Mouse (Mus musculus) right cerebral cortex, postnatal 4 days (tissue): Measurements from ENCODE around the gene Pkd2l1.
A peak's percentile ranks its signal among the peaks of the same experiment; 100 is the strongest.
"Not testable (repeated sequence)": the region's sequence is repeated elsewhere in the genome, so short reads cannot be mapped to it uniquely, and the experiment has no call there.

Source experiments
- DNase-seq: peaks from one replicate; pipeline ENCODE4 v3.0.0-alpha.2; 2022

Gene Pkd2l1

DNA sequence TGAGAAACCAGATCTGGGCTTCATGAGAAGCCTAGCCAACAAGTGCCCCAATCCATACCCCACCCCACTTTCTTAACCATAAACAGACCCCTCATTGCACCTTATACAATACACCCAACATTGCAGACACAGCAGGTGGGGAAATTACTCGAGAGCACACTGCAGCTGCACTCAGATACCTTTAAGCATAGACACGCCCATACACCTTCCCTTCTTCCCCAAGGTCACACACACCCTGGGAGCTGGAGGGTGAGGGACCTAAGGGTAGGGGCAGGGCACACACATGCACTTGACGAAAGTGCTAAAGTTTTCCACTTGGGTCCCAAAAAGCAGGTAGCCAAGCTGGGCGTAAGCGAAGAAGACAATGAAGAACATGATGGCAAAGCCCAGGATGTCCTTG, 38.5 kb downstream of the Pkd2l1 start:
- no peak for DNase-seq

DNA sequence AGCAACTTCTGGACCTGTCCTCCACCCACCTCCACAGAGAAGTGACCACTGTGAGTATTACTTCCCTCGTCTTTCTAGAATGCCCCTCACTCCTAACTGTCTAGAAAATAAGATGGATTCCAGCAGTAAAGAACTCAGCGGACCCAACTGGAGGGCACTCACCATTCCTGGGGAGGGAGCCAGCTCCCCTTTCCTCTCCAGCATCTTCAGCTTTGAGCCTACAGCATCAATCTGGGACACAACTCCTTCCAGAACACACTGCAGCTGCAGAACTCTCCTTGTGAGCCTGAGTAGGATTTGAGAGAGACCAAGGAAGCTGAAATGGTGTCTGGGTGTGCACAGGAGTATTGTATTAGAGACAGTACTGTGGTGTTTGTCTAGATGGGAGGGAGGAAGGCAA, 43.3 kb downstream of the Pkd2l1 start:
- no peak for DNase-seq

DNA sequence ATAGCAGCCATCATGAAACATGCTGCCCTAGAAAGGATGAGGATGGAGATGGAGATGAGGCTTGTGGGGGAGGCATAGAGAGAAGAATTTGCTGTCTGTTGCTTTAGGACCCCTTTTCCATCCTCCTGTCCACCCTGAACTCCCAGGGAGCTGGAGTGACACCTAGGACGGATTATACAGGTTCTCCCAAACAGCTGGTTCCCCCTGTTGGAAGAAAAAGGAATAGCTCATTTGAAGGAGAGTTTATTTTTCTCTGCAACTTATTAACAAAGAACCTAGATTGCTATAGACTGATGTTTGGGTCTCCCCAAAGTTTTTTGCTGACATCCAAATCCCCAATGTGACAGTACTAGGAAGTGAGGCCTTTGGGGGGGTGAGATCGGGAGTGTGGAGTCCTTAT, 43.9 kb downstream of the Pkd2l1 start:
- DNase-seq: no peak

DNA sequence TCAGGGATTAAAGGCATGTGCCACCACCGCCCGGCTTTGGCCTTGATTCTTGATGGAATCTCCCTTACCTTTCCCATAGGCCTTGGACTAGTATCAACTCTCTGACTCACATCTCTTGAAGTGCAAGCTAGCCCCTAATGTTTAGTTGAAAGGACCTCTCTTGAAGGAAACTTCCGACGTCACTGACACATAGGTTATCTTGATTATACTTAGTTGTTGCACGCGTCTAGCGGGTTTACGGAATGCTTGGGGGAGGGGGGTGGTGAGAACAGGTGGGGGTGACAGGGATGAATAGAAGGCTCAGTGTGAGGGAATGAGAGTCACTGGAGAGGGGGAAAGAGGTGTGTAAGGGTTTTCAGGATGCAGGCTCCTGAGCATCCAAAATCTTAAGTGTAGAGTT, 45.3 kb downstream of the Pkd2l1 start:
- DNase-seq: no peak

DNA sequence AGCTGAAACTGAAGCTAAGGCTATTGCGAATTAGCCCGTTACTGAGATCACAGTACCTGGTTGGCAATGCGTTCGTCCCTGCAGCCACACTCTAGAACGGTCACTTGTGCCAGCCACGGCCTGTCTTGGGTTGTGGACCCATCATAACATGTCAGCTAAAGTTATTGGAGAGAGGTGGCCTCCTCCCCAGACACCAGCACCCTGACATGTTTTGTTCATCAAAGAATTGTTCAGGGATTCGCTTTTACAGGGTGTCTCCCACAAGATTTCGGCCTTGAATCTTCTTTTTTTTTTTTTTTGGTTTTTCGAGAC, 45.7 kb downstream of the Pkd2l1 start:
- no peak for DNase-seq

DNA sequence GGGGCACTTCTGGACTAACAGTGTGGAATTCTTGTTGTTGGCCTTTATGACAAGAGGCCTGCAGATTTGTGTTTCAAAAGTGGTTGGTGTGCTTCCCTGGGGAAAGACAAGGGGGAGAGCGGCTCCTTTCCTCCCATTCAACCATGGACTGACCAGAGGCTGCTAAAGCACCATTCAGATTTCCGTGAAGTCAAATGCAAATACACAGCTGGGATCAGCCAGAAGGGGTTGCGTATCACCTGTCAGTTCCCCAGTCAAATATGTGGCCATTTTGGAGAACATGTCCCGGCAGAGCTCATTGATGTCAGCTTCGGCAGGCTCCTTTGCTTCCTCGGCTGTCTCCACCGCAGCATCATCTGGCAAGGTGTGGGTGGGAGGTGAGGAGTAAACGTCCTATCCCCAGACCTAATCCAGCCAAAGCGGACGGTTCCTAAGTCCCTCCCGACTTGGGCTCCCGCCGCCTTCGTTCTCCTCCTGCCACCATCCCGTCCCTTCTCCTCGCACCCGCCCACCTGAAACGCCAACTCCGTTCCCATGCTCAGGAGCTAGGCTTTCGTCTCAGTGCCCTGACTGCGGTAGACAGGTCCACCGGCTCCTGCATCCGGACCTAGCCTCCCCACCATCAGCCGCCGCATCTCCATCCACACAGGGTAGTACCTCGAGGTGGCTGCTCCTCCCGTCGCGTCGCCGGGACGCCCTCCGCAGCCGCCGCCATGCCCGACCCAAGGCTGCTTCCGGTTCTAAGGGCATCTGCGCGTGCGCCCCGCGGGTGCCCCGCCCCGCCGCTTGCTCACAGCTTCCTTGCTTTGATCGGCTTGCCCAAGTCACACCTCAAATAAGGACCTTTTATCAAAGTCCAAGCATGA, 46.3 kb downstream of the Pkd2l1 start, which contains the start of gene Bloc1s2:
Bloc1s2 (minus strand) TSS at position 745 of the 866 bp plus-strand sequence.
- DNase-seq: peak; percentile 86

DNA sequence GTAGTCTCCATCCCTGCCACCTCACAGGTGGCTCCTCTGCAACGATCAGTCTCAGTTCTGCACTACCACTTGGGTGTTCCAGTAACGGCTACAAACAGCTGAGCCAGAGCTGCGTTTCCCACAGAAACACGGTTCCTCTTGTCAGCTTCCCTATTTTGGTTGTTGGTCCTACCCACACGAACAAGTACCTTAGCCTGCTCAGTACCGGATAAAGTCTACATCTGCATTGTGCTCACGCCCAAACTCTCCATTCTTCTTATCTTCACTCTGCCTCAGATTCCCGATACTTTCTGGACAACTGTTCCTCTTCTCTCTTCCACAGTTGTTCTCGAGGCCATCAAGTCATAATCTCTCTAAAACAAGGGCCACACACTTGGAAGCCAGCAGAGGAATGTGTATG, 47.9 kb downstream of the Pkd2l1 start:
- DNase-seq: no peak

DNA sequence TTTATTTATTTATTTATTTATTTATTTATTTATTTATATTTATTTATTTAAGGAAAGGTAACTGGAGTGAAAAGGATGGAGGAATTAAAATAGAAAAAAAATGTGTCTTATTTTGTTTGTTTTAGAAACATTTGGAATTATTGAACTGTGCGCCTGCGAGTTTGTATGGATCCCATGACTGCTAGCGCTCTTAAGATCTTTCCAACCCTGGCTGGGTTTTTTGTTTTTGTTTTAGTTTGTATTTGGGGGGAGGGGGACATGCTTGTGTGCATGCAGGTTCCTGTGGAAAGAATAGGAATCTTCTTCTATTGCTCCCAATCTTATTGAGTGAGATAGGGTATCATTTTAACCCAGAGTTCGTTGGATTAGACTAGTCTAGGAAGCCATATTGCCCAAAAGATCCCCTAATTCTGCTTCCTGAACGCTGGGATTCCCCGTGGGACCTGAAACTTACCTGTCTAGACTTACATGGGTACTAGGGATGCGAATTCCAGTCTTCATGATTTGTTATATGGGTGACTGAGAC, 56.2 kb downstream of the Pkd2l1 start:
- DNase-seq: no peak

DNA sequence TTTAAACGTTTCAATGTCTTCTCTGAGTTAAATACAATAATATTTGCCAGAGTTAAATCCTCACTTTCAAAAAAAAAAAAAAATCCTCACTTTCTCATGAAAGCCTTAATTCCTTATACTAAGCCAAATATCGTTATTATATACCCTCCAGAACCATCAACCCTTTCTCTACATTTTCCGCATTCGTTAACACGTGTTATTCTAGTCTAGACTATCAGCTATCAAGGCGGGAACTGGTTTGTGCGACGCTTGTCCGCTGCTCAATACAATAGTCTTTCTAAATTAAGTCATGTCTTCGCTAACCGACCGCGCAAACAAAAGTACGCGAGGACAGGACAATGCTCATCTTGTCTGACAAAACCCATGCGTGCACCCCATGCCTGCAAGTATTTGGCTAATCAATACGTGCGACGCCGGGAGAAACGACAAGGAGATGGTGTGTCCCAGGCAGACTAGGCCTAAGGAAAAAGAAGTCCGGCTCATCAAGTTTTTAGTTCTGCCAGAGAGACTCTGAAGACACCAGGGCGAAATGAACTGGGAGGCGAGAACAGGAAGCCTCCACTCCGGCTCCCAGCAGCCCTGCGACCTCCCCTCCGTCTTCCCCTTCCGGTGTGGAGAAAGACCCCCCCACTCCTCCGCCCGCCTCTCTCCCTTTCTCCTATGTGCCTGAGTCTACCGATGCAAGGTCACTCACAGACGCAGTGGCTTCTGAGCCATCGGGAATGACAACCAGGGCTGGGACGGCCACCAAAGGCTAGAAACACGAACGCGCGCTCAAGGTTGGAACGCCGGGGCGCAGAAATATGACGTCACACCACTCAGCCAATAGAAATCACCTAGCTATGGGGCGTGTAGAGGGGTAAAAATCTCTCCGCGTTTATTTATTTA, 56.9 kb downstream of the Pkd2l1 start, which contains the start of gene Cwf19l1:
Cwf19l1 (minus strand) TSS at position 805 of the 888 bp plus-strand sequence.
- DNase-seq: peak; percentile 89

DNA sequence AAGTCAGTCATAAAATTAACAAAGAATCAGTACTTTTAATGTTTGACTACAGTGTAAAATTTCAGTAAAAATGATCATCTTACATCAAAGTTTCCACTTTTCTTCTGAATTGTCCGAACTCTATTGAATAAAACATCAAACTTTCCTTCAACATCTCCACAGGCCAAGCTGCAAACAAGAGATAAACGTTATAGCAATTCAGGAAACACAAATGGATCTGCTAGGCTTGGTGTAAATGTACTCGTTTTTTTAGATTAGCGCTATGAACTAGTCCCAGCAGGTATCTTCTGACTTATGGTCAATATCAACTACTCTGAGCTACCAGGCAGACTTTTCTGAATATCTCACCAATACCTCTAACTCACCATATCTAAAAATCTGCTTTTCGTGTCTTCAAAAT, 59.3 kb downstream of the Pkd2l1 start:
- no peak for DNase-seq

DNA sequence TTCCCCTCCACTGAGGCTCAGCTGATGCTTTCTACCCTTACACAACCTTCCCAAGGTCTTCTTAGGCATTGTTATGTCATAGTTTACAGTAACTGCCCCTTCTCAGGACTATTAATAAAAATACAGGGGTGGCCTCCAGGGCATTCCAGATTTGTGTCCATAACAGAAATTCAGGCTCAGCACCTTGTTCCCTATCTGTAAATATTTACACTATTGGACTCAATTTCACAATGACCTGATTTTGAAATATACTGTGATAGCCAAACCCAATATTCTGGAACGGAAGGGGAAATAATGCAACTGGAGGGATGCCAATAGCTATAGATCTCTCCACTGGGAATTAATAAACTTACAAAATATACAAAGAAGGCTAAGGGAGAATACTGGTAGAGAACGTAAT, 63.7 kb downstream of the Pkd2l1 start:
- DNase-seq: no peak

DNA sequence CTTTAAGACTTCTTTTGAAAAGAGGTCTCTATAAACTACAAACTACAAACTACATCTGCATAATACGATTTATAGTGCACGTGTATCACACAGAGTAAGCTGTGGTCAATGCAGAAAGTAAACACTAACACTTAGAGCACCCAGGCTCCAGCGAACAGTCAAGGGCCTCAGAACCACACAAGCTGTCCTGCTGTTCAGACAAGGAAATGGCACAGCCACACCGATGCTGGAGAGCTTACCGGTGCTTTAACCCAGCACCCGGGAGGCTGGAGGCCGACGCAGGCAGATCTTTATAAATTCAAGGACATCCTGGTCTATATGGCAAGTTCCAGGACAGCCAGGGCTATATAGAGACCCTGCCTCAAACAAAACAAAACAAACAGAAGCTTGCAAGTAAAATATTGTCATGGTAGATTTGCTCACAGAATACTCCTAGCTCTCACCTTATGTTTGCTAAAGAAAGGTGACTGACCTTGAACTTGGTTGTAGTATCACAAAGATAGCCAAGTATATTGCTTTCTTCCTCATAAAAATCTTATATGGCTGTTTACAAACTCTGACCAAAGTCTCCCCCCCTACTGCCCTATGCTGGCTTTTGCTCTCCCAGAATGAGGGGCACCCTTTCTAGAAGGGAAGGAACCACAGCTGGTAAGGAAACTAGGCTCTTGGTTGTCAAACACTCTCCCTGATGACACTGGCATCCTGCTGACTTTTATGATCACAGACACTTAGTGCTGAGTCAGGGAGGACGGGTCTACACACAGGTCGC, 64.3 kb downstream of the Pkd2l1 start:
- DNase-seq: no peak

DNA sequence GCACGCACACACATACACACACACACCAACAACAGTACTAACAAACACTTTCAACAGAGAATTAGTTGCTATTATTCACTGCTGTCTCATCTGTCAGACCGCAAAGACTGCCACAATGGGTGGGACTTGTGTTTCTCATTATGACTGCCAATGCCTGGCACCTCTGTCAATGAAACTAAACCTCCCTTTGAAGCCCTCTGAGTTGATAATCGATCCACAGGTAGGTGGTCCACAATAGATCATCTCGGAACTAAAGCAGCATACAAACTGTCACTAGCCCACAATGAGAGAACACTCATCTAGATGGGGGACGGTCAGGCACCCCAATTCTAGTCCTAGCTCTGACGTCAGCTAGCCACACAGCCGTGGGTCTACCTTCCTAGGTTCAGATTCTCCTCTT, 71.1 kb downstream of the Pkd2l1 start:
- no peak for DNase-seq

DNA sequence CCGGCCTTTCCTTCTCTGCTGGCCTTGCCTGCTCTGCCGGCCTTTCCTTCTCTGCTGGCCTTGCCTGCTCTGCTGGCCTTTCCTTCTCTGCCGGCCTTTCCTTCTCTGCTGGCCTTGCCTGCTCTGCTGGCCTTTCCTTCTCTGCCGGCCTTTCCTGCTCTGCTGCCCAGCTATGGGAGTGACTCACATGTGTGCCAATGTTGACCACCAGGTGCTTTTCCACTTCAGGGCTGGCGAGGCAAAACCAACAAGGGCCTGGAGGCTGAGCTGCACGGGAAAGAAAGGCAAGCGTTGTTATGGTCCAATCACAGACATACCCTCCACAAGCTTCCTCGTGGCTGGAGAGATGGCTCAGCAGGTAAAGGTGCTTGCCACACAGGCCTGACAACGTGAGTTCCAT, 71.6 kb downstream of the Pkd2l1 start:
- not testable (repeated sequence) for DNase-seq

DNA sequence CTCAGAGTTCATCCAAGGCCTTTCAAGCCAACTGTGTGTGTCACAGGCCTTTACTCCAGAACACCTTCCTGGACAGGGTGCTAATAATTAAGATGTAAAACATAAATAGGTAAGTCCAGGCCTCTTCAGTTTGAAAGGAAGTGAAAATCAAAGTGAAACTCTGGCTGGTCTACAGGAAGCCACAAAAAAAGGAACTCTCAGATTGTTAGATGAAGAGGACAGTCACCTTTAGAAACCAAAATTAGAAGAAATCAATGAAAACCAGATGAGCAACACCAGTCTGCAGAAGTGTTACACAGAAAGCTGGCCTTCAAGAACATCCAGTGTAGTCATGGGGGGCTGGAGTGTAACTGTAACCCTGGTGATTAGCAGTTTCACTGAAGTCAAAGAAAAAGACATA, 74.4 kb downstream of the Pkd2l1 start:
- DNase-seq: no peak

DNA sequence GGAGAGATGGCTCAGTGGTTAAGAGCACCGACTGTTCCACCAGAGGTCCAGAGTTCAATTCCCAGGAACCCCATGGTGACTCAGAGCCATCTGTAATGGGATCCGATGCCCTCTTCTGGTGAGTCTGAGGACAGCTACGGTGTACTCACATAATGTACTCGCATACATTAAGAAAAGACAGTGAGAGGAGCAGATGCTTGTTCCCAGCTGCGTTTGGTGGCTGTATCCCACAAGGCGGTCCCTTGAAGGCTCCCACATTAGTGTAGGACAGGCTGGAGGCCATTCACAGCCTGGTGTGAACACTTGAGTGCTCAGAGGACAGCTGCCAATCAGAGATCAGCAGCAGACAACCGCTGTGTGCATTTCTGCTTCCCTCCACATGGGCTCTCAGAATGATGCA, 80.5 kb downstream of the Pkd2l1 start:
- no peak for DNase-seq

DNA sequence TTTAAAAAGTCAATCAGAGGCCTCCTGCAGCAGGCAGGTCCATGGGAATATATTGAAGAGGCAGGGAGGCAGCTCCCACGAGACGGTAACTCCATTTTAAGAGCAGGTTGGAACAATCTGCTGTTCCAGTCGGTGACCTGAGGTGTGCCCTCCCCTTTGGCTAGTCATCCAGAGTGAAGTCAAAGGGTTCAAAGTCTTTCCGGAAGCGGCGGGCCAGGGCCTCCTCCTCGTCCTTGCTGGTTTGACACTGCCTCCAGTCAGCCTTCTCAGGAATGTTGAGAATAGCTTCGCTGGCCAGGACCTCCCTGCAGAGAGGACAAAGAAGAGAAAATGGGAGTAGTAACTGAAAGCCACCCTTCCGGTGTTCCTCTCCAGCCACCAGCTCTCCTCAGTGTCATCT, 81.9 kb downstream of the Pkd2l1 start:
- no peak for DNase-seq

DNA sequence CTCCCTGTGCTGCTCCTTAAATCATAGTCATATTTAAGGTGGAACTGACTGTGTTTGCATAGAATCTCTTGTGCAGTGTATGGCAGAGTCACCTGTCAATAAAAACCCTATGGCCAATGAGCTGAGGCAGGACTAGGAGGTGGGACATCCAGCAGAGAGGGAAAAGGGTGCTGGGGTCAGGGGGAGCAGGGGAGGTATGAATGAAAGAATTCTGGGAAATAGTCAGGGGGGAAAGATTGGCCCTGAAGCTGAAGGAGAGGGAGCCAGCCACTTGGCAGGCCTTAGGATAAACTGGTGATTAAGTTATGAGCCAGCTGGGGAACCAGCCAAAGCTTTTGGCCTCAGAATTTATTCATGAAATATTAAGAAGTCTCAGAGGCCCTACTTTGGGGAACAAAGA, 83.2 kb downstream of the Pkd2l1 start:
- DNase-seq: no peak

DNA sequence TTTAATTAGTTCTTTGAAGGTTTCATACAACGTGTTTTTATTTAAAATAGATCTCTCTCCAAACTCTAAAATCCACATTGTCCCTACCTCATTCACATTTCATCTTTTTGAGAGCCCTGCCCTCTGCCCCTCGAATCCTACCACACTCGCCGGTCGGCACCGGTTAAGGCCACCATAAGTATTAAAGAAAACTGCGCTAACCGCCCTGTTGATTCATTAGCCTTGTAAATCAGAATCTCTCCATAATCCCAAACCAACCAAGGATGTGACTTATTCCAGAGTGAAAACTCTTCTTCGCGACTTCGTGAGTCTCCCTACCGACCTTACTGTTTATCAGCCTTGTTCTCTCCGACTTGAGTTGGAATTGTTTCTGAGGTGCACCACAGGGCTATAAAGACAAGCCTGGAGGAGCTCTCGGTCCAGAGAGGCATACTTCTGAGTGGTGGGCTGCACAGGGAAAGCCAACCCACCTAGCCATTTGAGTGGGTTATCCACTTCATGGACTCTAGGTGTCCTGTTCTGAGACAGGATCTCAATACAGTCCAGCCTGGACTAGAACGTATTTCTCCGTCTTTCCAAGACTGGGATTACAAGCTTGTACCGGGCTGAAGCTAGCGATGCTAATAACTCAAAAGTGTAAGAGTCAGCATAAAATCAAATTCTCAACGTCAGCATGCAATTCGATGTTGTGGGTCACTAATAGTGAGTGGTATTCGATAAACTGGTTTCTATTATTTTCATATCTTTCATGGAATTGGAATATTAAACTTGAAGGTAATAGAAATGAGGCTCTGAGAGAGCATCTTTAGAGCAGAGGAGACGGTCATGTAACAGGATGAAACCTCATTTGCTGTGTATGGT, 84.4 kb downstream of the Pkd2l1 start:
- DNase-seq: no peak

DNA sequence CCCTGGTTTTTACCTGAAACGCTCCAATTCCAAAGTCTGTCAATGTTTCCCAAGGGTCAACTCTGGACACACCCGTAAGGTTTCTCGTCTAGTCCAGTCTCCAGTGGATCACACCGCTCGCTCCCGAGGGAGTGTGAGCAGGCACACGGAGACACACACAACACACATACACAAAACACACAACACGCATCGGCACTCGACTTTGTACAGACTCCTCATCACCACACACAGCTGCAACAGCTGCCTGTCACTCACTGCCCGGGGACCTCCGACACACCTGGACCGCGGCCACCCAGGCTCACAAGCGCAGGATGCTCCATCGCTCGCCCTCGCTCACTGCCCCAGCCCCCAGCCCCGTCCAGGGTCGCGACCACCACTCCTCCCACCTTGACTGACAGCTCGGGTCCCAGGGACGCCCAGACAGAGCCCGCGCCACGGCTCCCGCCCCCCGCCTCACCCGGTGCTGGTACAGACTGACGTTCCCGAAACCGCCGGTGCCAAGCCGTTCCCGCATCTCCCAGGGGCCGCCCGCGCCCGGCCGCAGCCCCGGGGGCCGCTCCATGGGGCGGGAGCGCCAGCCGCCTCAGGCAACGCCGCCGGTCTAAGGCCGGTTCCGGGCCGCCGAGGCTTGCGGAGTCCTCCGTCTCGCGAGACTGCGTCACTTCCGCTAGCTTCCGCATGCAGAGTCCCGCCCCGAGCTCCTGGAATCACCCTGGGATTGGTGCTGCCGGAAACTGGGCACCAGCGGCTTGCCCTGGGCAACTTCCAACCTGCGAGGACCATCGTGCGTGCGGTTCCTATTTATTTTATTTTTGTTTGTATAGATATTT, 85.2 kb downstream of the Pkd2l1 start, which contains the start of gene Chuk:
Chuk (minus strand) TSS at position 650 of the 830 bp plus-strand sequence.
- DNase-seq: peak; percentile 94

DNA sequence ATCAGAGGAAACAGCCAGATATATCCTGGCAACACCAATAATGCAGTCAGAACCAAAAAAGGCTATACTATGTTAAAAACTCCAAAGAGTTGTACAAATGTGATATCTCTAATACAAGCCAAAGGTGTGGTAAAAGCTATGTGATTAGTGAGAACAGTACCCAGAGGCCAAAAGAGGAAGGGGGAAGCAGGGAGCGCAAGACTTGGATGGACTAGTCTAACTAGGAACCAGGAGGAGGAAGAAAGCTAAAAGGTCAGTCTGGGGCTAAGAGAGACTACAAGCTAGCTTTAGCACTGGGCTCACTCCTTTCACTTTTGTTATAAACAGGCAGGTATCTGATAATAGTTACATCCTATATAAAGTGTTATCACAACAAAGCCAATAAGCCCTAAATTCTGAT, 87.8 kb downstream of the Pkd2l1 start:
- no peak for DNase-seq
